In genomic region chr3:130945396-130945795, GRCm38 (mm10) we compare ENCODE assay signal across 8 mouse cellular contexts.
A peak's percentile ranks its signal among the peaks of the same experiment; 100 is the strongest.
DNase-seq lines count a peak whose midpoint lies in the region; ATAC-seq and TF ChIP-seq lines count a peak whose summit lies in the region.

No protein-coding gene starts in this region.

- WGBS in limb, embryonic 15.5 days, result 19% methylated on average over 7 of the region's 7 CpGs

- H3K27me3 ChIP-seq in limb, embryonic 15.5 days, result no peaks in the 10 kb centered on the region

- H3K36me3 ChIP-seq in limb, embryonic 15.5 days, result no peaks in the 10 kb centered on the region

- peak overlapping the region; percentile 72 for H3K4me2 ChIP-seq in limb, embryonic 15.5 days

- H3K4me1 ChIP-seq in limb, embryonic 15.5 days, result peaks cover 26% of the 10 kb centered on the region

- DNase-seq in gastrocnemius, adult 2 months, result no peak
- DNase-seq in gastrocnemius, postnatal 36 days, result no peak
- DNase-seq in retina, postnatal 1 day, result peak; percentile 60
- no peak for DNase-seq in retina, embryonic 14.5 days (ENCODE audit: low spot score)
- DNase-seq in thymus, postnatal 36 days, result peak; percentile 56 to 64
- no peak for DNase-seq in adipocyte (ENCODE audit: low spot score)
- DNase-seq in kidney, adult 18-20 months, result no peak

- peak overlapping the region; percentile 73 for H3K4me3 ChIP-seq in gastrocnemius, adult 2 months
- peak overlapping the region; percentile 35 for H3K4me3 ChIP-seq in limb, embryonic 15.5 days

- no peak for ATAC-seq in limb, embryonic 15.5 days (ENCODE audit: insufficient number of reproducible peaks, low FRiP score, low TSS enrichment, low read depth)

- peak overlapping the region; percentile 68; the same call in 1 of the 2 replicates for H3K27ac ChIP-seq in gastrocnemius, adult 2 months
- H3K27ac ChIP-seq in limb, embryonic 15.5 days, result peak overlapping the region; percentile 80; the same call in 1 of the 2 replicates

- no peaks in the 10 kb centered on the region for H3K9me3 ChIP-seq in limb, embryonic 15.5 days

- intact Hi-C loops in gastrocnemius, adult 2 months (cut with DNase I), result no loop called here
- intact Hi-C loops in gastrocnemius, postnatal 36 days (cut with DNase I), result no loop called here

- H3K9ac ChIP-seq in limb, embryonic 15.5 days, result no peak overlapping the region

- no peak for TF ChIP-seq CTCF in gastrocnemius, adult 2 months (IDR thresholded peaks at IDR 0.05)

Comparison
In these comparisons a context has a peak if more than half of its experiments do, and no peak if none do; other contexts are left out.
1. DNase-seq: peak in retina, postnatal 1 day (single experiment) and thymus, postnatal 36 days (2 of 2); none in gastrocnemius, adult 2 months (single experiment), gastrocnemius, postnatal 36 days (0 of 2), retina, embryonic 14.5 days (single experiment), adipocyte (single experiment) and kidney, adult 18-20 months (single experiment).